Mouse (Mus musculus): ENCODE measurements around the gene Vmn2r88. TPM values are rescaled to one million over a fixed set of nuclear protein-coding genes. Genes with fewer than 3 reads are reported as not detected.

The Vmn2r88 gene
- polyA plus RNA-seq, 1 experiment from 2014 or later: not detected

Other genes starting within 250 kb of the Vmn2r88 start
- gene Rnase2b, start 248.6 kb upstream of the Vmn2r88 start, polyA plus RNA-seq (2018): not detected in 3 replicates
- not detected in 3 replicates for gene Ang2, start 211.7 kb upstream of the Vmn2r88 start, polyA plus RNA-seq (2018)
- not detected in 3 replicates for gene Ear14, start 207.4 kb upstream of the Vmn2r88 start, polyA plus RNA-seq (2018)
- gene Rnase2a, start 154.7 kb upstream of the Vmn2r88 start, polyA plus RNA-seq (2018): not detected in 3 replicates
- not detected in 3 replicates for gene Gm7247, start 49.1 kb upstream of the Vmn2r88 start, polyA plus RNA-seq (2018)
- not detected in 3 replicates for gene Vmn2r89, start 41.0 kb downstream of the Vmn2r88 start, polyA plus RNA-seq (2018)
- gene Gm5622, start 142.0 kb downstream of the Vmn2r88 start, polyA plus RNA-seq (2018): not detected in 3 replicates
- gene Gm17175, start 163.2 kb downstream of the Vmn2r88 start, polyA plus RNA-seq (2018): not detected in 3 replicates
- not detected in 3 replicates for gene Gm17174, start 181.3 kb downstream of the Vmn2r88 start, polyA plus RNA-seq (2018)
- gene Gm17078, start 200.5 kb downstream of the Vmn2r88 start, polyA plus RNA-seq (2018): not detected in 3 replicates
- not detected in 3 replicates for gene Gm4181, start 224.8 kb downstream of the Vmn2r88 start, polyA plus RNA-seq (2018)

Data from macrophage (primary cell).